Mouse (Mus musculus): ENCODE measurements around the gene Foxo3. TPM values are rescaled to one million over a fixed set of nuclear protein-coding genes. Genes with fewer than 3 reads are reported as not detected.
A peak's percentile ranks its signal among the peaks of the same experiment; 100 is the strongest.

The Foxo3 gene
- total and polyA plus RNA-seq, 2 experiments from 2014 or later, result 5.4 to 51.9 TPM

DNA sequence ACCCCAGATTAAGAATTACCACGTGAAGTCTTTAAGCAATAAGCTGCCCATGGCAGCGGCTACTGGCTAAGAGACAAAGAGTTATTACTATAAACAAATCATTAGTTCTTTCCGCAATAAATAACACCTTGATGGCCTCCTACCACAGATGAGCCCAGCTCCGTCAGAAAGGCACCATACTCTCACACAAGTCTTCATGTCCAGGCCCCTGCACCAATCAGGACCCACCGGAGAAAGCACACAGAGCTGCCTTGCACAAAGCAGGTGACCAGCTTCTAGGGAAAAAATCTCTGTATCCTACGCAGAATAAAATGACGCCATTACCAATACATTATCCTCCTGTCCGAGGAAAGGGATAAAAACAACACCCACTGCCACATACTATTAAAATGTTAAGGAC lies 44.7 kb downstream of the Foxo3 start:
- no peak for DNase-seq (ENCODE audit: low spot score)
- 91% methylated on average over 8 of the region's 8 CpGs for WGBS

DNA sequence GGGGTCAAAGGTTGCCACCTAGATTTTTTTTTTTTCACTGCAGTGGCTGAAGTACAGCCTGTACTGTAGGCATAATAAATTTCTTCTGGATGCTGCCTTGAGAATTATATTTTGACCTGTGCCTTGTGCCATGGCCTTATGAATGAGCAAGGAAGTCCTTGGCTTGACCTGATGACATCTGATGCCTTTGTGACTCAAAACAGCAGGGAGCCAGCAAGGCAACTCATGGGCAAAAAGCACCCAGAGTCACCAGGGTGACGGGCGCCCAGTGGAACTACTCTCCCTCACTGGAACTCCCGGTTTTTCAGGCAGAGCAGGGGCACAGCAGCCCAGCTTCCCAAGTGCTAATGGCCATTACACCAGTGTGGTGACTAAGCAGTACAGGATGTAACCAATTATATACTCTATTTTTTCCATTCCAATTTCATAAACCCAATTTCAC lies 45.4 kb downstream of the Foxo3 start:
- TF ChIP-seq EP300 (IDR thresholded peaks at IDR 0.05; ENCODE audit: low read depth), result no peak
- Histone ChIP-seq H3K9me3 (replicated peaks; ENCODE audit: control insufficient read depth, low read length) (no peaks in the 10 kb centered on the region), H3K27me3 (ENCODE audit: control insufficient read depth, insufficient read depth, low read length) (no peaks in the 10 kb centered on the region), H3K4me2 (ENCODE audit: low read depth, low read length) (no peak overlapping the region), H3K27ac (ENCODE audit: low read depth) (no peak overlapping the region), H3K36me3 (replicated peaks; ENCODE audit: control insufficient read depth, insufficient read depth, low read length) (no peaks in the 10 kb centered on the region), H3K4me1 (ENCODE audit: control insufficient read depth, insufficient read depth) (peaks cover 30% of the 10 kb centered on the region), H3K4me3 (ENCODE audit: low read depth, low read length) (no peak overlapping the region), H3K9ac (replicated peaks; ENCODE audit: low read depth, low read length) (no peak overlapping the region)
- 86% methylated on average over 3 of the region's 3 CpGs for WGBS
- DNase-seq (ENCODE audit: low spot score), result no peak
- ATAC-seq (ENCODE audit: insufficient read depth, low read depth), result no peak

More for the DNA sequence above, 44.7 kb downstream of the Foxo3 start:
- no peak overlapping the region for H3K9ac ChIP-seq (replicated peaks; ENCODE audit: low read depth, low read length)
- no peaks in the 10 kb centered on the region for H3K27me3 ChIP-seq (ENCODE audit: control insufficient read depth, insufficient read depth, low read length)
- no peak for ATAC-seq (ENCODE audit: insufficient read depth, low read depth)
- H3K4me1 ChIP-seq (ENCODE audit: control insufficient read depth, insufficient read depth), result peaks cover 30% of the 10 kb centered on the region
- TF ChIP-seq EP300 (IDR thresholded peaks at IDR 0.05; ENCODE audit: low read depth) (no peak), CTCF (IDR thresholded peaks at IDR 0.05; ENCODE audit: low read depth) (no peak)
- no peaks in the 10 kb centered on the region for H3K9me3 ChIP-seq (replicated peaks; ENCODE audit: control insufficient read depth, low read length)
- H3K4me2 ChIP-seq (ENCODE audit: low read depth, low read length), result no peak overlapping the region
- H3K4me3 ChIP-seq (ENCODE audit: low read depth, low read length), result no peak overlapping the region
- no peaks in the 10 kb centered on the region for H3K36me3 ChIP-seq (replicated peaks; ENCODE audit: control insufficient read depth, insufficient read depth, low read length)
- no peak overlapping the region for H3K27ac ChIP-seq (ENCODE audit: low read depth)

DNA sequence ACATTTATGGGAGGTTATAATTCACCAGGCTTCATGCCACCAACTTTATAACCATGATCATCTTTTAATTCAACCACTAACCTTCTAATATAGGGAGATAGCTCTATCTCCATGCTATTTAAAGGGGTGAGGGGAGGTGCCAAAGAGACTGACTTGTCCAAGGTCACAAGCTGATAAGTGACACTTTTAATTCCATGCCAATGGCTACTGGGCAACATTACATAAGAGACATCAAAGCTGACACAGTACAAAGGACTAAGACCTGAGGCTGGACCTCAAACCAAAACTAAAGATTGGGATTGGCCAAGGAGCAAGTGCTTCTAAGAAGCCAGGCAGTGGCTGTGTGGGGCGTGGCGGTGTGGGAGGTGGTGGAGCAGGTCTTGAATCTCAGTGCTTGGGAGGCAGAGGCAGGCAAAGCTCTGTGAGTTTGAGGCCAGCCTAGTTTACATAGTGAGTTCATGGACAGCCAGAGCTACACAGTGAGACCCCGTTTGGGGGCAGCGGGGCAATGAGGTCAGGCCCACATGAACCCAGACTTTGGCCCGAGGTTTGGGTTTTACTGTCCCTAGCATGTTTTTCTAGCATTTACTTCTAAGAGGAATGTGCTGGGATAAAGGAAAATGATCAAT lies 46.0 kb downstream of the Foxo3 start:
- Histone ChIP-seq H3K4me1 (ENCODE audit: control insufficient read depth, insufficient read depth) (peaks cover 30% of the 10 kb centered on the region), H3K9ac (replicated peaks; ENCODE audit: low read depth, low read length) (no peak overlapping the region), H3K27ac (ENCODE audit: low read depth) (0 out of 2 replicates have a peak overlapping the region, but pooled peaks have one; percentile 40), H3K36me3 (replicated peaks; ENCODE audit: control insufficient read depth, insufficient read depth, low read length) (no peaks in the 10 kb centered on the region), H3K27me3 (ENCODE audit: control insufficient read depth, insufficient read depth, low read length) (no peaks in the 10 kb centered on the region), H3K4me2 (ENCODE audit: low read depth, low read length) (no peak overlapping the region), H3K9me3 (replicated peaks; ENCODE audit: control insufficient read depth, low read length) (no peaks in the 10 kb centered on the region), H3K4me3 (ENCODE audit: low read depth, low read length) (no peak overlapping the region)
- TF ChIP-seq CTCF (IDR thresholded peaks at IDR 0.05; ENCODE audit: low read depth), result no peak
- no peak for TF ChIP-seq EP300 (IDR thresholded peaks at IDR 0.05; ENCODE audit: low read depth)
- no peak; the same call in 1 of the 2 replicates for ATAC-seq (ENCODE audit: insufficient read depth, low read depth)
- DNase-seq (ENCODE audit: low spot score), result no peak
- WGBS, result 88% methylated on average over 5 of the region's 5 CpGs

DNA sequence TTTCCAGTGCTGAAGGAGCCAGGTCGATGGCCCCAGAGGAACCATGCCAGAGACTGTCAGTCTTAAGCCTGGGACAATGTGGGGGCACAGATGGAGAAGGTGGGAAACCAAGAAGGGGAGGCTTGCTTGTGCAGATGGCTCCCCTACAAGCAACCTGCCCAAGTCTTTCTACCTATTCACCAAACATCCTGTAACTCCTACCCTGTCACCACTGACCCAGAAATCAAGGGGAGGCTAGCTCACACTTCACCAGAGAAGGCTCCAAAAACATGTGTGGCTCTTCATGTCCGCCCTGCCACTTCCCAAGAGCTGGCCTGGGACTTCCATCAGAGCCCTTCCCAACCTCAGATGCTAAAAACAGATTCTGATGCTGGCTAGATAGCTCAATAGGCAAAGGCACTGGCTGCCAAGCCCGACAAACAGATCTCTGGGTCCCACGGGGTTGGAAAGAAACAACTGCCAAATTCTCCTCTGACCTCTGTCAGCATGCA lies 48.8 kb downstream of the Foxo3 start:
- TF ChIP-seq CTCF (IDR thresholded peaks at IDR 0.05; ENCODE audit: low read depth), result no peak
- TF ChIP-seq EP300 (IDR thresholded peaks at IDR 0.05; ENCODE audit: low read depth), result no peak
- ATAC-seq (ENCODE audit: insufficient read depth, low read depth) (no peak), DNase-seq (ENCODE audit: low spot score) (no peak)
- Histone ChIP-seq H3K27me3 (ENCODE audit: control insufficient read depth, insufficient read depth, low read length) (no peaks in the 10 kb centered on the region), H3K27ac (ENCODE audit: low read depth) (no peak overlapping the region), H3K4me1 (ENCODE audit: control insufficient read depth, insufficient read depth) (peaks cover 30% of the 10 kb centered on the region), H3K36me3 (replicated peaks; ENCODE audit: control insufficient read depth, insufficient read depth, low read length) (no peaks in the 10 kb centered on the region), H3K9ac (replicated peaks; ENCODE audit: low read depth, low read length) (no peak overlapping the region), H3K9me3 (replicated peaks; ENCODE audit: control insufficient read depth, low read length) (no peaks in the 10 kb centered on the region), H3K4me3 (ENCODE audit: low read depth, low read length) (no peak overlapping the region), H3K4me2 (ENCODE audit: low read depth, low read length) (no peak overlapping the region)
- 37% methylated on average over 4 of the region's 4 CpGs for WGBS

DNA sequence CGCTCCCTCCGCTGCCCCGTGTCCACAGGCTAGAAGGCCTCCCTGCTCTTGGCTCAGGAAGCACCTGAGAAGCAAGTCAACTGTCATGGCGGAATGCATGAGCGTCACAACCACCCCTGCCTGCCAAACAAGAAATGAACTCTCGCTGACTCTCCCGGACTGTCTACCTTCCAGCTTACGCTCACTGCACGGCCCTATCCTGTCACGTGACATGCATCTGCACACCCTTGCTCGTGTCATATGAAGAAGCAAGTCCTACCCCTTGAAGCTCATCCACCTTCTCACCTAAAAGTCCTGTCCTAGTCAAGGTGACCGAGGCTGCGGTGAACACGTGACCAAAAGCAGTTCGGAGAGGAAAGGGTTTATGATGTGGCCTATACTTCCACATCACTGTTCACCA lies 50.4 kb downstream of the Foxo3 start:
- Histone ChIP-seq H3K9ac (replicated peaks; ENCODE audit: low read depth, low read length) (no peak overlapping the region), H3K4me1 (ENCODE audit: control insufficient read depth, insufficient read depth) (peaks cover 37% of the 10 kb centered on the region), H3K27me3 (ENCODE audit: control insufficient read depth, insufficient read depth, low read length) (no peaks in the 10 kb centered on the region), H3K4me2 (ENCODE audit: low read depth, low read length) (no peak overlapping the region), H3K4me3 (ENCODE audit: low read depth, low read length) (no peak overlapping the region), H3K27ac (ENCODE audit: low read depth) (no peak overlapping the region), H3K36me3 (replicated peaks; ENCODE audit: control insufficient read depth, insufficient read depth, low read length) (no peaks in the 10 kb centered on the region), H3K9me3 (replicated peaks; ENCODE audit: control insufficient read depth, low read length) (no peaks in the 10 kb centered on the region)
- WGBS, result 88% methylated on average over 15 of the region's 15 CpGs
- ATAC-seq (ENCODE audit: insufficient read depth, low read depth) (no peak), DNase-seq (ENCODE audit: low spot score) (no peak)
- no peak for TF ChIP-seq EP300 (IDR thresholded peaks at IDR 0.05; ENCODE audit: low read depth)
- TF ChIP-seq CTCF (IDR thresholded peaks at IDR 0.05; ENCODE audit: low read depth), result no peak
